Mouse (Mus musculus): ENCODE data around the gene Fbxo33. TPM values are rescaled to one million over a fixed set of nuclear protein-coding genes. Genes with fewer than 3 reads are reported as not detected.
"Not testable (repeated sequence)": the region's sequence is repeated elsewhere in the genome, so short reads cannot be mapped to it uniquely, and the experiment has no call there.

The Fbxo33 gene
- polyA plus RNA-seq, 1 experiment: 4.5 TPM

DNA sequence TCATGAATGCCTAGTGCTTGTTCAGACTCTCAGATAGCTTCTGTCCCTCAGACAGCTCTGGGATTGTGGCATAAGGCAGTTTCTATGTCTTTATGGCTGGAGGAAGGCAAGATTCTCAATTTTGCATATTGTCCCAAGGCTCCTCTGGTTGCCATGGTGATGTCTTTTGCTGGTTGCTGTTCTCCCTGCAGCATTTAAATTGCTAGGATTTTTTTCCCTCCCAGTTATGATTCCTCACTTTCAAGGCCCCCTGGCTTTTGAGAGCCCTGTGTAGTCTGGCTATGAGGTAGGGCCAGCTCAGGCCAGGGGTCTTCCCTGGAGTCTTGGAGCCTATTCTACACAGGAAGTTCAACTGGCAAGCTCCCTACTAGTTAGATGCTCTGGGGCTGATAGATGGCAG is 40.8 kb upstream of the Fbxo33 start:
- no peaks in the 10 kb centered on the region for H3K79me2 ChIP-seq (ENCODE audit: control insufficient read depth, insufficient read depth)
- no peak overlapping the region for H3K4me3 ChIP-seq (ENCODE audit: insufficient read depth, poor library complexity, severe bottlenecking)
- no peaks in the 10 kb centered on the region for H3K27me3 ChIP-seq (ENCODE audit: control insufficient read depth, insufficient read depth, insufficient read length)
- TF ChIP-seq MAX (IDR thresholded peaks at IDR 0.05): no peak
- no peak for TF ChIP-seq MYOG (IDR thresholded peaks at IDR 0.05; ENCODE audit: control insufficient read depth, extremely low read depth, insufficient read length)
- TF ChIP-seq USF1 (IDR thresholded peaks at IDR 0.05; ENCODE audit: low read depth): no peak
- TF ChIP-seq CTCF (IDR thresholded peaks at IDR 0.05; ENCODE audit: control insufficient read depth, insufficient read depth, insufficient read length): no peak
- no peak for TF ChIP-seq FOSL1 (IDR thresholded peaks at IDR 0.05; ENCODE audit: insufficient read depth, low read length, poor library complexity, severe bottlenecking)
- TF ChIP-seq CEBPB (IDR thresholded peaks at IDR 0.05; ENCODE audit: low read depth): no peak
- TF ChIP-seq MYOD1 (IDR thresholded peaks at IDR 0.05; ENCODE audit: control insufficient read depth, insufficient read length, low read depth): no peak
- H3K79me3 ChIP-seq (ENCODE audit: low read depth): no peaks in the 10 kb centered on the region
- no peak overlapping the region for H3ac ChIP-seq (ENCODE audit: control insufficient read depth, insufficient read length, low read depth)
- H3K36me3 ChIP-seq (ENCODE audit: control insufficient read depth, insufficient read depth): no peaks in the 10 kb centered on the region

DNA sequence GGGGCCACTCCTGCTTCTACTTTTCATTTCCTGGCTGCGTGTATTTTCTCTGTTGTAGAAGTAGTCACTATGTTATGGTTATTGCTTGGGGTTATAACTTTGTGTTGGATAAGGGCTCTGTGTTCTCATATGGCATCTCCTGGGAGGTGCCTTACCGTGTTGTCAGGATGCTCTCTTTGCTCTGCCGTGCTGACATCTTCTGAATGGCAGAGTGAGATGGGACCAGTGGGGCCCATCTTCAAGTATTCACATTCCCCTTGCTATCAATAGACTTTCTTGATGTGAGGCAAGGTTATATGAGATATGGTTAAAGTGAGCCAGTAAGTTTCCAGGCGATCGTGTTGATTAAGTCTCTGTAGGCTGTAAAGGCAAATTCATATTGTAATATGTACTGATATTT is 39.5 kb upstream of the Fbxo33 start:
- TF ChIP-seq MAX (IDR thresholded peaks at IDR 0.05): no peak
- no peak for TF ChIP-seq CTCF (IDR thresholded peaks at IDR 0.05; ENCODE audit: control insufficient read depth, insufficient read depth, insufficient read length)
- TF ChIP-seq USF1 (IDR thresholded peaks at IDR 0.05; ENCODE audit: low read depth): no peak
- no peak for TF ChIP-seq FOSL1 (IDR thresholded peaks at IDR 0.05; ENCODE audit: insufficient read depth, low read length, poor library complexity, severe bottlenecking)
- no peak for TF ChIP-seq MYOD1 (IDR thresholded peaks at IDR 0.05; ENCODE audit: control insufficient read depth, insufficient read length, low read depth)
- no peak for TF ChIP-seq MYOG (IDR thresholded peaks at IDR 0.05; ENCODE audit: control insufficient read depth, extremely low read depth, insufficient read length)
- Histone ChIP-seq H3K27me3 (ENCODE audit: control insufficient read depth, insufficient read depth, insufficient read length) (no peaks in the 10 kb centered on the region), H3K79me2 (ENCODE audit: control insufficient read depth, insufficient read depth) (no peaks in the 10 kb centered on the region), H3K4me3 (ENCODE audit: insufficient read depth, poor library complexity, severe bottlenecking) (no peak overlapping the region), H3K79me3 (ENCODE audit: low read depth) (no peaks in the 10 kb centered on the region), H3K36me3 (ENCODE audit: control insufficient read depth, insufficient read depth) (no peaks in the 10 kb centered on the region), H3ac (ENCODE audit: control insufficient read depth, insufficient read length, low read depth) (no peak overlapping the region)

DNA sequence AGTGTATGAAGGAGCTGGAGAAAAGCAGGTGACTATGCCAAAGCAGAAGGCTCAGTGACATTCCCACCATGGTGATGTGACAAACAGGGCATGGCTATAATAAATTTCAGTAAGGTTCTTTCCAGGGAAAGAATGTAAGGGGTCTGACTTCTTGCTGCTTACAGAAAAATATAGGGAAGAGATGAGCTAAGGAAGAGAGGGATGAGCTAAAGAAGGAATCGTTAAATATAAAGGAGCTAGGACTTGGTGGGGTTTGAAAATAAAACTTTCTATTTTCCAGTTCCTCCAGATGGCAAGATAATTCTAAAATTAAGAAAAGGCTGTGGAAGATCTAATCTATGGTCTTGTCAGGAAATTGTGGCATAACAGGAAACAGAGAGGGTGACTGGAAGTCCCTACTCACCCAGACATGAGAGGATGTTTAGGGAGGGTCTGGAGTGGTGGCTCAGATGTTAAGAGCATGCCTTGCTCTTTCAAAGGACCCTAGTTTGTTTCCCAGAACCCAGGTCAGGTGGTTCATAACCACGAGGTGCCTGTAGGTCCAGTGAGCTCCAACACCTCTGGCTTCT is 30.8 kb upstream of the Fbxo33 start:
- TF ChIP-seq MYOG (IDR thresholded peaks at IDR 0.05; ENCODE audit: control insufficient read depth, extremely low read depth, insufficient read length) (no peak), FOSL1 (IDR thresholded peaks at IDR 0.05; ENCODE audit: insufficient read depth, low read length, poor library complexity, severe bottlenecking) (no peak), MAX (IDR thresholded peaks at IDR 0.05) (no peak), MYOD1 (IDR thresholded peaks at IDR 0.05; ENCODE audit: control insufficient read depth, insufficient read length, low read depth) (no peak), CEBPB (IDR thresholded peaks at IDR 0.05; ENCODE audit: low read depth) (no peak), USF1 (IDR thresholded peaks at IDR 0.05; ENCODE audit: low read depth) (no peak), CTCF (IDR thresholded peaks at IDR 0.05; ENCODE audit: control insufficient read depth, insufficient read depth, insufficient read length) (no peak)
- Histone ChIP-seq H3K4me3 (ENCODE audit: insufficient read depth, poor library complexity, severe bottlenecking) (no peak overlapping the region), H3K79me3 (ENCODE audit: low read depth) (no peaks in the 10 kb centered on the region), H3ac (ENCODE audit: control insufficient read depth, insufficient read length, low read depth) (no peak overlapping the region), H3K79me2 (ENCODE audit: control insufficient read depth, insufficient read depth) (no peaks in the 10 kb centered on the region), H3K36me3 (ENCODE audit: control insufficient read depth, insufficient read depth) (no peaks in the 10 kb centered on the region), H3K27me3 (ENCODE audit: control insufficient read depth, insufficient read depth, insufficient read length) (peaks cover 4% of the 10 kb centered on the region)

GRCm38 (mm10) chr12:59248969-59249368 is 29.4 kb upstream of the Fbxo33 start:
- no peaks in the 10 kb centered on the region for H3K36me3 ChIP-seq (ENCODE audit: control insufficient read depth, insufficient read depth)
- no peak for TF ChIP-seq FOSL1 (IDR thresholded peaks at IDR 0.05; ENCODE audit: insufficient read depth, low read length, poor library complexity, severe bottlenecking)
- TF ChIP-seq MYOG (IDR thresholded peaks at IDR 0.05; ENCODE audit: control insufficient read depth, extremely low read depth, insufficient read length): no peak
- no peaks in the 10 kb centered on the region for H3K79me3 ChIP-seq (ENCODE audit: low read depth)
- no peaks in the 10 kb centered on the region for H3K79me2 ChIP-seq (ENCODE audit: control insufficient read depth, insufficient read depth)
- peaks cover 4% of the 10 kb centered on the region for H3K27me3 ChIP-seq (ENCODE audit: control insufficient read depth, insufficient read depth, insufficient read length)
- H3K4me3 ChIP-seq (ENCODE audit: insufficient read depth, poor library complexity, severe bottlenecking): no peak overlapping the region
- H3ac ChIP-seq (ENCODE audit: control insufficient read depth, insufficient read length, low read depth): no peak overlapping the region

- not testable (repeated sequence) for H3K36me3 ChIP-seq (ENCODE audit: control insufficient read depth, insufficient read depth); H3K4me3 ChIP-seq (ENCODE audit: insufficient read depth, poor library complexity, severe bottlenecking); H3ac ChIP-seq (ENCODE audit: control insufficient read depth, insufficient read length, low read depth); H3K79me3 ChIP-seq (ENCODE audit: low read depth); H3K27me3 ChIP-seq (ENCODE audit: control insufficient read depth, insufficient read depth, insufficient read length); H3K79me2 ChIP-seq (ENCODE audit: control insufficient read depth, insufficient read depth)
These were observed 21.5 kb upstream of the Fbxo33 start for GRCm38 (mm10) chr12:59241031-59241430.

DNA sequence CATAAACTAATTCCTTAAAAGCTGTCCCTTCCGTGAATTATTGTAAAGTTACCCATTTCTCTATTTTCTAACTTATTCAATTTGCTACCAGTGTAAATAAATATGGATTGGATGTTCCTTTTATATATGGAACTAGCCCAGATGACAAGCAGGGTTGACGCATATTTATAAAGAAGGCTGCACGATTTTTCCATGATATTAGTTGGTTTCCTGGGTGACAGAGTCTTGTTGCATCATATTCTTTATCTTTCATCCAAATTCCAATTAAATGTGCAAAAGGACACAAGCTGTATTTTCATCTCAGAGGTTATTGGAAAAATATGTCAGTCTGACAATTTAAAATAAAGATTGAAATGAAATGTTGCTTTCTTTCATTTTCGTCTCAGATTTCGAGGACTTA is 18.9 kb upstream of the Fbxo33 start:
- Histone ChIP-seq H3K27me3 (ENCODE audit: control insufficient read depth, insufficient read depth, insufficient read length) (no peaks in the 10 kb centered on the region), H3K79me3 (ENCODE audit: low read depth) (no peaks in the 10 kb centered on the region), H3K36me3 (ENCODE audit: control insufficient read depth, insufficient read depth) (no peaks in the 10 kb centered on the region), H3ac (ENCODE audit: control insufficient read depth, insufficient read length, low read depth) (no peak overlapping the region), H3K79me2 (ENCODE audit: control insufficient read depth, insufficient read depth) (no peaks in the 10 kb centered on the region), H3K4me3 (ENCODE audit: insufficient read depth, poor library complexity, severe bottlenecking) (no peak overlapping the region)
- no peak for TF ChIP-seq MYOD1 (IDR thresholded peaks at IDR 0.05; ENCODE audit: control insufficient read depth, insufficient read length, low read depth)
- TF ChIP-seq USF1 (IDR thresholded peaks at IDR 0.05; ENCODE audit: low read depth): no peak
- no peak for TF ChIP-seq MAX (IDR thresholded peaks at IDR 0.05)
- TF ChIP-seq CTCF (IDR thresholded peaks at IDR 0.05; ENCODE audit: control insufficient read depth, insufficient read depth, insufficient read length): no peak
- TF ChIP-seq CEBPB (IDR thresholded peaks at IDR 0.05; ENCODE audit: low read depth): no peak
- TF ChIP-seq MYOG (IDR thresholded peaks at IDR 0.05; ENCODE audit: control insufficient read depth, extremely low read depth, insufficient read length): no peak
- no peak for TF ChIP-seq FOSL1 (IDR thresholded peaks at IDR 0.05; ENCODE audit: insufficient read depth, low read length, poor library complexity, severe bottlenecking)

Measured in C2C12 (cell line).